Mouse (Mus musculus) erythroid progenitor cell, adult 5-6 weeks (primary cell): ENCODE measurements around the gene Lfng. TPM values are rescaled to one million over a fixed set of nuclear protein-coding genes. Genes with fewer than 3 reads are reported as not detected.
A peak's percentile ranks its signal among the peaks of the same experiment; 100 is the strongest.

Source experiments
- ATAC-seq: replicated peaks from 2 replicates; pipeline ENCODE4 v1.8.0; 2016; ENCODE audit warnings: moderate number of reproducible peaks, mild to moderate bottlenecking, moderate TSS enrichment, inconsistent platforms; ENCODE audit not compliant: poor library complexity, low FRiP score, severe bottlenecking
- total RNA-seq, 2 experiments: library from RNA; stranded (forward) in 1 of 2; stranded (reverse) in 1 of 2; fragments of 150-400 nt in 1 of 2; fragments of 186-747, 209-891 nt in 1 of 2; gene quantifications; 2 replicates each; pipeline versions ENCODE4 v1.2.3 to v1.2.4; 2015 to 2017; ENCODE audit warnings: low replicate concordance in 2 of 2

Gene Lfng
- total RNA-seq, 2 experiments from 2014 or later, result 11.4 to 19.7 TPM

DNA sequence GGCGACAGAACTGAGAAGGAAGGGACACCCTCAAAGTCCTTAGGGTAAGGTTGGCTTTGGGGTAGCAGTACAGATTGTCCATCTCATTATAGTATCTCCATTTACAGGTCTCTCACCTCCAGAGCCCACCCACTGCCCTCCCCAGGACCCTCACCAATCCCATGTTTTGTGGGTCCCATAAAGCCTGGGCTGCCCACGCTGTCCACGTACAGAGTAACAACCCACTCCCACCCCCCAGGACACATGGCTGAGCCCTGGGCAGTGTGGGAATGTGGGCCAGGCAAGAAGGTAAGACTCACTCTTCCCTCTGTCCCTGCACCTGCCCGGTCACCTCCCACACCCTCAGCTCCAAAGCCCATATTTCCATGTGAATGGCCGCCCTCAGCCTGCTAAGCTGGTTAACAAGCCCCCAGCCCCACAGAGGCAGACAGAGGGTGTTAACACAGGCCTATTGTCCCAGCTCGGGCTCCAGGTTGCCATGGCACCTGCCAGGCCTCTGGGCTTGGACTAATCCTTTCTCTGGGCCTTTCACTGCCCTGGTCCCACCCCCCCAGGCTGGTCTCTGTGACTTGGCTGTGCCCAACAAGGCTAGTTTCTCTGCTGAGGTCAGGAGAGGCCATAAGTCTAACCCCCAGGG is 23.3 kb upstream of the Lfng start:
- no peak for ATAC-seq

DNA sequence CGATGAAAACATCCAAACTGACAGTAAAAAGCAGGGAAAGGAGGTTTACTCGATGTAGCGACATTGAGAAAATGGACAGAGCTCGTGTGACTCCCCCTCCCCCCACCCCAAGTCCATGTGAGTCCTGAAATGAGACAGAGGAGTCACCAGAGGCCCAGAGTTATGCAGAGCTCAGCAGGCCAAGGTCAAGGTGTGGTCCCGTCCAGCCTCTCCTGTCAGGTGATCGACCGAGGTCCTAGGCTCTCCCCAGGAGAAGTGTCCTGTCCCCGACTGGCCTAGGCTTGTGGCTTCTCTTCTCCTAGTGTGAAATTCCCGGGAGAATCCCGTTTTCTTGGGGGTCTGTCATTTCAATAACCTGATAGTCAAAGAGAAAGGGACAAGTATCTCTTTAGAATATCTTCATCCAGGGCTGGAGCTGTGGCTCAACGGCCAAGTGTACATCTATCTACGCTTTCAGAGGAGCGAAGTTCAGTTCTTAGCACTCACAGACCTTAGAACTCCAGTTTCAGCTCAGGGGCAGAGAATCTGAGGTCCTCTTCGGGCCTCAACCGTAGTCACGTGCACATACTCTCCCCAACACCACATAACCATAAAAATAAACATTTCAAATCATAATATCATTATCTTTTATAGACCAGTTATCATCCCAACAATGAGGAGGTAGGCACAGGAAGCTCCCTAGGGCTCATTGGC is 17.9 kb upstream of the Lfng start:
- ATAC-seq, result no peak

DNA sequence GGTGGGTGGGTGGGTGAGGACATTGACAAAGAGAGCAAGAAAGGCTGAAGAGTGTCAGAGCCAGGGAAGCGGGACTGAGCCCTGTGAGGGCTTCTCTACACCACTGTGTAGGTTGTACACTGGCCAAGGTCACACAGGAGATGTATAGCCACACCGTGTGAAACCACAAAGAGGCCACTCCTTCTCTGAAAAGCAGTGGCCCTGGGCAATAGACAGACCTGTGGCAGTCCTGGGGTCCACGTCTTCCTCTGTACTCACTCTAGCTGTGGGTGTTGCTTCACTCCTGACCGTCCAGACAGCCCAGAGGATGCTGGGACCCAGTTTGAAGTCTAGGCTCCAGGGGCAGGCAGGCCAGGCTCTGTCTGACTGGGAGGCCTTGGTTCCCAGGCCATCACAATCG is 12.3 kb upstream of the Lfng start:
- no peak for ATAC-seq

DNA sequence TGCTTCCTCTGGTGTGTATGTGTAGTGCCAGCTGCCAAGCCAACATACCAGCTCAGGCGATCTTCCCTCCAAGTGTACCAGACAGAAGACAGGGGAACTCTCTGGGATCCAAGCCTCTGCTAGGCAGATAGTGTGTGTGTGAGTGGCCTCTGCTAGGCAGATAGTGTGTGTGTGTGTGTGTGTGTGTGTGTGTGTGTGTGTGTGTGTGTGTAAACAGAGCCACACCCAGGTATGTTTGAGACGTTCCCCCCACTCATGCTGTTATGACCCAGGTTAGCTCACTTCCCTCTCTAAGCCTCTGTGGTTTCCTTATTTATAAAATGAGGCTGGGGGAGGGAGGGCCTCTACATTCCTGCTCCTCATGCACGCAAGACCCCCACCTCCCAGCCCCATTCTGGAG is 10.7 kb upstream of the Lfng start:
- peak; percentile 26; the same call in 1 of the 2 replicates for ATAC-seq

DNA sequence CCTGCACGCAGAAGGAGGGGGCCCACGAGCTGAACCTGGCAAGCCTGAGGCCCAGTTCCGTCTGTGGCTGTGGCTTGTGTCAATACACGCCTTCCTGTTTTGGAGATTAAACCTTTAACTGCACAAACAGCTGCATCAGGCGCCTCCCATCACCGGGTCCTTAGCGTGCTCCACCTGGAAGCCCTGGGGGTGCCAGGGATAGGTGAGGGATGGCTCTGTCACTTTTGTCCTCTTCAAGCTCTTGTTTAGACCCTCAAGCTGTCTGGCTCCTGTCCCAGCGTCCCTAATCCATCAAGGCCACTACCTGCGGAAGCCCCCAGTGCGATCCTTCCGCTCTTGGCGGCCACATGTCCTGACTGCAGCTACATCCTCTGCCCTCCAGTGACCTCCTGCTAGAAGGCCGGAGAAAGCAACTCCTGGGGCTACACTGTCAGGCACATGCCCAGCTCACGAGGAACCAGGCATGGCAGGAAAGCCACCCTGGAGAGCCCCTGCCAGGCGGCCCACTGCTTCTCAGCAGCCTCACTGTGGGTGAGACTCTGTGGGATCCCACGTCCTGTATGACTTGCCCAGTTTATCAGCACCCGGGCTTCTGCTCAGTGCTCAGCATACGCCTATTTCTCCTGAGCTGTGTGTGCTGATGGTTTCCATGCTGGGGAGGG is 10.1 kb upstream of the Lfng start:
- ATAC-seq, result peak; percentile 78

DNA sequence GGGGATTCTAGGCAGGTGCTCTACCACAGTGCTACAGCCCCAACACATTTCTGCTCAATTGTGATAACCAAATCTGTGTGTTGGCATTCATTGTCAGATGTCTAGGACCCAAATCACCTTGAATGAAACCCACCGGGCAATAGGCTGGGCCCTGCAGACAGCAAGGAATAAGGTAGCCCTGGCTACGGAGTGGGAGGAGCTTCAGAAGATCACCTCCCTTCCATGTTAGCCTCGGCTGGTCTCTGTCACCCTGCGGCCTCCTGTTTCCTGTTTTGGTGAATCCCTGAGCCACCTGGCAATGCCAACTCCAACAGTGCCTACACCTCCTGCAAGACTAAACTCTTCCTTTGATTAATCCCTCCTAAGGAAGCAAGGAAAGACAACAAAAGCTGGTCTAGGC is 9.3 kb upstream of the Lfng start:
- no peak for ATAC-seq

DNA sequence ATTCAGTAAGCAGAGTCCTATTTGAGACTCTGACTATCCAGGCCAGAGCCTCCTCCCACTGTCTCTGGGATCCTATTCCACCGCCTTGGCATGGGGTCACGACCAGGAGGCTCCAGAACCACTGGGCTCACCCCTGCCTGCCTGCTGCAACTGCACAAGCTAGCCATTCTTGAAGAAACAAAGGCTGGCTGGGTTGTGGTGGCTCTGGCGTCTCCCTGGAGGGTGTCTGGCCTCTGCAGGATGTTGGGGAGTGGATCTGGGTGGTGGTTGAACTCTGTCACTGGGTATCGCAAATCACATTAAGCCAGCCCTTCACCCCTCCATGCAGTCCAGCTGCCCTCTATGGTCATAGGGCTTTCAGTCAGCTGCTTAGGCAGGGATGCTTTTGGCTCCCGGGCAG is 7.2 kb upstream of the Lfng start:
- no peak for ATAC-seq

DNA sequence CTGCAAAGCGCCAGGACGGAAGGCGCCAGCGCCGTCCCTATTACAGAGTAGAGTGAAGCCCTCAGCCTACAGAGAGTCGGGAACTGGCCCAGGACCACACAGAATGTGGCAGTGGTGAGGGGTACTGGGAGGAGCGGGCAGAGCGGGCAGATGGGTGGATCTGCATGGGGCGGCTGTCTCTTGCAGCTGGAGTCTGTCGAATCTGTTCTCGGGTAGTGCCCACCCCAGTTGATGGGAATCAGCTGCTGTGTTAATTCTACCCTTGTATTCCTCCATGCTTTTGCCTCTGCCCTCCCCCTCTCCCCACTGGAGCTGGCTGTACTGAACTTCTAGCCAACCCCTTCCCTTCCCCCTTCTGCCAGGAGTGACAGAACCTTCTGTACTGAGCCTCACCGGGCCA is 5.4 kb upstream of the Lfng start:
- no peak for ATAC-seq

DNA sequence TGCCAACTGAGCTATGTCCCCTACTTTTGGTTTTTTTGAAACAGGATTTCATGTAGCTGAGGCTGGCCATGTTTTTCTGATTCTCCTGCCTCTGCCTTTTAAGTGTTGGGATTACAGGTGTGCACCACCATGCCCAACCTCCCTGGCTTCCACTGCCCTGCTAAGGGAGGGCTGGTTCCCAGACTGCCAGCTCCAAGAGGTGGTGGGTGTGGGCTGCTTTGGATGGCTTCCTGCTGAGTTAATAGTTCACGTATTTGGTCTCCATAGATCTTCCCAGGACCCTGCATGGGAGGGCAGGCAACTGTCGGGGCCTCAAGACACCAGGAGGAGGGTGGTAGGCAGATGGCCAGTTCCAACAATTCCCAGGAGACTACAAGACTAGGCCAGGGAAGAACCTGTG is 4.6 kb upstream of the Lfng start:
- no peak for ATAC-seq

DNA sequence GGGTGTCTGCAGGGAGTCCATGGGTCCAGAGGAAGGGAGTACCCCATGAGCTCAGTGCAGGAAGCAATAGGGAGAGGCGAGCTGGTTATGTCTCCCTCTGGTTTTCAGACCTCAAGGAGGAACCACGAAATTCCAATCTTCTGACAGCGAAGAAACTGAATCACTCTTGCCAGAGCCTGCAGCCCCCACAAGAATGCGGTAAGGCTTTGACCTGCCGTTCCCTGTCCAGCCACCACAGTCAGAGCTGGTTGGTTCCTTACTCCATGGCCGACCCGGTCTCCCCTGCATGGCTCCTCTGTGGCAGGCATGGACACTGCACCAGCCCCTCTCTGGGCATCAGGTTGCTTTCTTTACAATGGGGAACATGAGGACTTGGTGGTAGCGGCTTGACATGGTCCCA is 2.7 kb upstream of the Lfng start:
- ATAC-seq, result no peak

DNA sequence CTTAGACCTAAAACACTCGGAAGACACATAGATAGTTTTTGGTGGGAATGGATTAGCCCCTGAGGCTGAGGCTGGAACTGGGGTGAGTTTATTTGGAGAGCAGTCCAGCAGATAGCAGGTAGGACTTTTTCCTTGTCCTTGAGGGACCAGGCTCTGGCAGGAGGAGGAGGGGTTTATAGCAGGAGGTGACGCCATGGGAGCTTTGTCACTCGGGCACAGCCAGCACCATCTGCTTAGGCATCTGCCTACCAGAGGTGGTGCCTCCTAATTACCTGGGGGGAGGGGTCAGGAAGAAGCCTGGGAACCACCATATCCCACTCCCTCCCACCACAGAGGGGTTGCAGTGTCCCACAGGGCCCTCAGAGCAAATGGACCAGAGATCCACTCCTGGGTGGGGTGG is 1.9 kb upstream of the Lfng start:
- no peak for ATAC-seq

DNA sequence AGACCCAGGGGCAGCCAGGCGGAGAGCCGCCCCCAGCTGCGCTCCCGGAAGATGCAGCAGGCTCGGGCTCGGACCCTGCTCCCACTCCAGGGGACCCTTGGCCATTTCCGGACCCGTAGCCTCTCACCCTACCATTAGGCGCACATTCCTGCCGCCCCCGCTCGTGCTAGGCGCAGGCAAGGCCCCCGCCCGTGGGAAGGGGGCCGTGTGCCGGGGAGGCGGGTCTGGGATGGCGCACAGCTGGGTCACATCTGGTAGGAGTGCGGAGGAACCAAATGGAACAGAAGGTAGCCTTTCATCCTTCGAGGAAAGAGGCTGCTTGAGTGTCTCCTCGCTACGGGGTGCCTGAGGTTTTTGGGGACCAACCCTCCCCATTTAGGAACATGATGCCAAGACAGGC is 734 bp upstream of the Lfng start:
- ATAC-seq, result no peak

DNA sequence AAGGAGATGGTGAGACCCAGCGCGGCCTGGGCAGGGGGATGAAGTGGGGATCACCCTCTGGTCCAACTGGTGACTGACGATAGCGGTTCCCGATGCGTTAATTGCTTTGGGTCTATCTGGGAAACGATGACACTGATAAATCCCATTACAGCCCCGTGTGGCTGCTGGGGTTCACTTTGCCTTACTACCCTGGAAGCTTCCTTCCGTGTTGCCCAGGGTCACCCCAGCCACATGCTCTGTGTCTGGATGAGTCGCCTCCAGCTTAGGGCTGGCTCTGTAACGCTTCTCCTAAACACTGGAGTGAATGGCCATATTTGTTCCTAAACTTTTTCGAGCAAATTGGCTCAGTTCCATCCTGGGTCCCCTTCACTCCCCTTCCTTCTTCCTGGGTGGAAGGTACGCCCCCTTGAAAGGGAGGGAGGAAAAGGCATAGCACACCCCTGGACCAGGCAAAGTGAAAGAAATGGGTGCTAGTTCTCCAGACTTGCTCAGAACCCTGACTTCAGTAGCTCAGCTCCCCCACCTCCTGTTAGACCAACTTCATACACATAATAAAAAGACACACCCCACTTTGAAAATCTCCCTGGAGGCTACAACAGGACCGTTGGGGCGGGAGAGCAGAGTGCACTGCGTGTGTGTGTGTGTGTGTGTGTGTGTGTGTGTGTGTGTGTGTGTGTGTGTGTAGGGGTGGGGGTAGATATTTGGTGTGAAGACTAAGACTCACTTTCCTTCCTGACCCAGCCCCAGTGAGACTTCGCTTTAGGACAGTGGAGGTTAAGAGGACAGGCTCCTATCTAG is 915 bp downstream of the Lfng start:
- no peak for ATAC-seq

DNA sequence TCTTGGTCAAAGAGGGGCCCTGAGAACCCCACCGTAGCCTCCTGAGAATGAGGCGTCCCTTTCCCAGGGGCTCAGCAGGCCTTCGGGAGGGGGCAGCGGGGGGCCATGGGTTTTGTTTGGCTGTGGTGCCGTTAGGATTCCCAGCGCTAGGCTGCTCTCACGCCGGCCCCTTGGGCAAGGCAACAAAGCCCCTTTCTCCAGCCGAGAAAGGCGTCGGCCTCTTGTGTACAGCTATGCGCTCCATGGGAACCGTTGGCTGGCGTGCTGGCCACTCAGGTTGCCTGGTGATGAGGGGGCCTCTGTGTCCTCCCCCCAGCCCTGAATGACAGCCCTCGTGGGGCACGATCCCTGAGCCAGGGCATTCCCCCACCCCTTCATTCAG is 1.5 kb downstream of the Lfng start:
- no peak for ATAC-seq

DNA sequence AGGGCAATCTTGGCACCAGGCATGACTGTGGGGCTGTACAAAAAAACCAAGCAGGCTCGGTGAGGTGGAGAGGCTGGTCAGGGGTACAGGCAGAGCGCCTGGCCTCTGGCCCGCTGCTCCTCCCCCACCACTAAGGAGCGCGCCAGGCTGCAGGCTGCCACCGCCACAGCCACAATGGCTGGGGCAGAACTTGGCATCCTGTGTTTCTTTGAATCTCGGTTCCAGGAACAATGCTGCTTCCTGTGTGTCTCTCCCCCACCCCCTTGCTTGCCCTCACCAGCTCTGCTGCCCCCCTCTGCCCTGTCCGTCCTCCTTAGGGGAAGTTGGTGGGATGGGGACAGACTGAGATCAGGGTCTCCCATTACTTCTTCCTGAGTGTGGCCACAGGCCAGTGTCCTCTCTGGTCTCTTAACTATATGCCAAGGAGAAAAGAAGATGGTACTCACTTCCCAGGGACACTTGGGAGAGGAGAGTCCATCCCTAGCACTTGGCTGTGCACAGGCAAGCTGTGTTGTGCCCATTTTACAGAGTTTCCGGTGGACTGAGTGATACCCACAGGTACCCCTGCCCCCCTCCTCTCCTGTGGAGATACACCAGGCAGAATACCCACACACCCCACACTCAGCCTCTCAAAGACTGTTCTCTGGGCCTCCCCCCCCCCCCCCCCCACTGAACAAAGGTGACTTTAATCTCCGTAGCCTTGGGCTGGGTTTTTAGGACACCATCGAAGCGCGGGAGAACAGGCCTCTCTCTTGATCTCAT is 2.6 kb downstream of the Lfng start:
- ATAC-seq, result no peak

DNA sequence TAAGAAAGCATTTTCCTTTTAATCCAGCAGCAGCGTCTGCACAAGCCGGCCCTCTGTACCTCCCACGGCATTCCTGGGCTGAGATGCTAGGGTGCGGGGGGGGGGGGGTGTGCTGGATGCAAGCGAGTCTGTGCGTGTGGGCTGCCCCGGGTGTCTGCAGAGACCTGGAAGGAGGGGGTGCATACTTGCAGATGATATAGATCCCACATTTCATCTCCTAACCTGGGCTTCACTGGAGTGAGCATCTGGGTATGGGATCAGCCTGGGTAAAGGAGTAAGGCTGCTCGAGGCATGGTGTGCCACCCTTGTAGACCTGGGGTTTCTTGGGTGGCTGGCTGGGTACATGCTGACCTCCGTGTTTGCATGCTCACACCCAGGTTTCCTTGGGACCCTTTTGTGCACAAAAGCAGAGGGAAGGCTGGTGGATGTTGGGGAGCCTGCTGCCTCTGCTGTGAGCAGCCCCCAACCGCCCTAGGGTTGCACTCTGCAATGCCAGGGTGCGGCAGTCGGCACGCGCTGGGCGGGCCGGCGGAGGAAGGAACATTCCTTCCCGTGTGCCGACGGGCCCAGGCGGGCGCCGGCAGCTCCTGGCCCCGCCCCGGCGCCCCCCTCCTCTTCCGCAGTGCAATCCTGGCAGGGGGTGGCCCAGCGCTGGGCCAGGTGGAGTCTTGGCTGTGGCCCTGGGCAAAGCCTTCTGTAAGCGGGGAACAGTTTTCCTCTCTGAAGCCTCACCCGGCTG is 3.3 kb downstream of the Lfng start:
- ATAC-seq, result 0 out of 2 replicates have a peak, but pooled peaks have one; percentile 36

DNA sequence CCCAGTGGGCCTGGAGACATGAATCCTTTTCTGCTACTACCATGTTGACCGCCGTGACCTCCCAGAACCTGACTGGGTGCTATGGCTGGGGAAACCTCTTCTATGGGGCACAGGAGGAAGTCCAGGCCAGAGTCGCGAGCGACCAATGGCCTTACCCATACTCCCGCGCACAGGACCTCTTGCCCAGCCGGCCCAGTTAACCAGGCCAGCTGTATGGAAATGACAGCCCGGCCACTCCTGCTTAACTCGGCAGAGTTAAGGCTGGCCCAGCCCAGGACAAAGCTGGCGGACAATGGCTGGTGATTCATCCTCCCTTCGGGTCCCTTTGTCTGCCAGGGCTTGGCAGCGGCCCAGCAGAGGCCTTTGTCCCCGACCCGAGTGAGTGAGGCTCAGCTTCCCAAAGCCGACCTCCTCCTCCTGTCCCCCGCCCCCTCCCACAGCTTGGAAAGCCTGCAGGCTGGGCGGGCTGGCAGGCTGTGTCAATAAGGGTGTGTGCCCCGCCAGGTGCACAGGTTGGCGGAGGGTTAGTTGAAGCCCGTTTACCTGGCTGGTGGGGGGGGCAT is 4.0 kb downstream of the Lfng start:
- ATAC-seq, result no peak

DNA sequence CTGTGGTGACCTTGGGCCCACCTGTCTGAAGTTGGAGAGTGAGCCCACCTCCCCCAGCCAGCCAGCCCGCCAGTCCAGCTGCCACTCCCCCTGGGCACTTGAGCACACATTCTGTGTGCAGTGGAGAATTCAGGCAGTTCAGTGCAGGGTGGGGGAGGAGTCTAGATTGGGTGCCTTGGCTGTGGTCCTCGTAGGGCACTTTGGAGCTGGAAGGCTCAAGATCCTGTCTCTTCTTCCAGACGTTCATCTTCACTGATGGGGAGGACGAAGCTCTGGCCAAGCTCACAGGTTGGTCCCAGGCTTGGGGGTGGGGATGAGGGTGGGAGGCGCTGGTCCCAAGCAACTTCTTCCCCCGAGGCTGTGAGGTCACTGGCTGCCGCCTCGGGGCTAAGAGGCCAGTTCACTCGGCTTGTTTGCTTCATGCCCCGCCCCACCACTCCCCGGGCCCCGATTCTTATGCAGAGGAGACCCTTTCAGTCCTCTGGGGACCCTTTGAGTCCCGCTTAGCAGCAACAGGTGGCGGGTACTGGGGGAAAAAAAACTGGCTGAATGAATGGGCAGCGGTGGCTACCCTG is 4.6 kb downstream of the Lfng start:
- ATAC-seq, result no peak

DNA sequence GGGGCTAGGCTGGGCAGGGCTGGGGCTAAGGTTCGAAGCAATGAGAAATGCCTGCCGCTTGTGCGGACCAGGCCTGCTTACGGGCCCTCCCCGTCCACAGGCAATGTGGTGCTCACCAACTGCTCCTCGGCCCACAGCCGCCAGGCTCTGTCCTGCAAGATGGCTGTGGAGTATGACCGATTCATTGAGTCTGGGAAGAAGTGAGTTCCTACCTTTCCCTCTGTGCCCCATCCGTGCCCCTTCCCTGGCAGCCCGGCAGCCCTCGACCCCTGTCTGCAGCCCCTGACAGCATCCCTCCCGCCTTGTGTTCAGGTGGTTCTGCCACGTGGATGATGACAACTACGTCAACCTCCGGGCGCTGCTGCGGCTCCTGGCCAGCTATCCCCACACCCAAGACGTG is 5.1 kb downstream of the Lfng start:
- ATAC-seq, result no peak
